Mouse (Mus musculus) urinary bladder, postnatal 4 days (tissue): ENCODE results near the gene Coq6.
"Not testable (repeated sequence)": the region's sequence is repeated elsewhere in the genome, so short reads cannot be mapped to it uniquely, and the experiment has no call there.

Experiments
- DNase-seq, 2 experiments: peaks; one replicate each; pipeline ENCODE4 v3.0.0; 2021 to 2022; ENCODE audit warnings: low spot score in 2 of 2

The Coq6 gene

GRCm38 (mm10) chr12:84361555-84362489, at the start of gene Coq6, which contains the start of gene Fam161b:
TSS of gene Coq6 (plus strand) at chr12:84361657.
TSS of gene Fam161b (minus strand) at chr12:84361833.
- DNase-seq, result peak; percentile 88 to 94

DNA sequence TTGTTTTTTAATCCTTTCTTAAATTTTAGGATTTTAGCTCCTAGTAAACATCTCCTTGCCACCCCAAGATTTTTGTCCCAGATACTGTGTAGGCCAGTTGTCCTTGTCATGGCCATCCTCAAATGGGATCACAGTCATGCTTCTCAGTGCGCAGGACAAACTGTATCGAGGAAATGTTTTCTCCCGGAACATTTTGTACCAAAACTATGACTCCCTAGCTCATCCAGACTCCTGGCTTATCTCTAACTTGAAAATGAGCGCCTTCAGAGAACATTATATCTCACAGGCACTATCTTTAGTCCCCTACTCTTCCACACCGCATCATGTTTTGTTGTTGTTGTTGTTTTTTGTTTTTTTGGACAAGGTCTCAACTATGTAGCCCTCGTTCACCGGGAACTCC, 45.5 kb upstream of the Coq6 start:
- DNase-seq, result no peak

- DNase-seq, result peak; percentile 76 to 83
Measured at GRCm38 (mm10) chr12:84316721-84317621, 44.5 kb upstream of the Coq6 start, which contains the start of gene Zfp410. TSS of gene Zfp410 (plus strand) at chr12:84316852.

- no peak for DNase-seq
Measured at GRCm38 (mm10) chr12:84327111-84327512, 34.3 kb upstream of the Coq6 start.

GRCm38 (mm10) chr12:84336963-84337625, 24.4 kb upstream of the Coq6 start:
- DNase-seq, result no peak

GRCm38 (mm10) chr12:84347192-84347591, 14.3 kb upstream of the Coq6 start:
- no peak for DNase-seq

GRCm38 (mm10) chr12:84358699-84359098, 2.8 kb upstream of the Coq6 start:
- DNase-seq, result not testable (repeated sequence)

DNA sequence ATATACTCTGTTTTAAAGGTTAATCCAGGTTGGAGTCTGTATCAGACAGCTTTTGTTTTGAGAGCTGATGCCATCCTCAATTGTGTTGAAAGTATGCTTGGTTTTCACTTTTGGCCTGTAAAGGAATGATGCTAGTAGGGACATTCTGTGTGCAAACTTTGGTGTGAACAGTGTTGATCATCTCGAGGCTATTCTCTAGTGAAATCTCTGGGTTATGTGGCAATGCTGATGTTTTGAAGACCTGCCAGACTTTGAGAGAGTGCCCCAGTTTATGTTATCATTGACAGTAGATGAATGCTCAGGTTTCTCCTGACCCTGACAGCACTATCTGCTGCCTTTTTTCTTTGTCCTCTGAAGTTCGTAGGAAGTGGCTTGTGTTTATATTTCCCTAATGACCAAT, 1.4 kb downstream of the Coq6 start:
- DNase-seq, result no peak

DNA sequence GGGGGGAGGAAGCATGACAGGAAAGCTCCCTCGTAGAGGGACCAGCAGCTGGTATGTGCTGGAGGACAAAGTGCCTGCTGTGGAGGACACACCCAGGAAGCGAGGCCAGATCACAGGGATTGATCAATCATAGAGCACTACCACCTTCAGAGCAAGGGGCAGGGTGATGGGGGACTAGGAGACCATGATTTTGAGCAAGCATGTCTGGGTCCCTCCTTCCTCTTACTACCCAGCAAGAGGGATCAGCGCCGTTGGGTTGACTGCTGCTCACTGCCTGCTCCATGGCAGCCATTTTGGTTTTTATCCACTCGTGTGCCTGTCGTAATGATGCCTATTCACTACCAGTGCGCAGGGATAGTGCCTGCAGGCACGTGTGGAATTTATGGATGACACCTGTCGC, 2.8 kb downstream of the Coq6 start:
- no peak for DNase-seq

DNA sequence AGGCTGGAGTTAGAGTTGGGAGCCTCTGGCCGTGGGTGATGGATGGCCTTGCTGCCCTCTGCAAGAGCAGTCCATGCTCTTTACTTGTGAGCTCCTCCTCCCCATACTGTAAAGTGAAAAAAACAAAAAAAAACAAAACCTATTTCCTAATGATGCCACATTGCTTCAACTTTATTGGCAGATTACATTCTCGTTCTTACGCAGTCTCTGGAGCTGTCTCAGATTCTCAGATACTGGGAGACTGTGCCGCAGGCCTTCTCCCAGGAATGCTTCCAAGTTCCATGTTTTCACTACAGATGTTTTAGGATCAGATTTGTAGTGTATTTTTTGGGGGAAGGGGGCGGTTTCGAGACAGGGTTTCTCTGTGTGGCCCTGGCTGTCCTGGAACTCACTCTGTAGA, 3.7 kb downstream of the Coq6 start:
- no peak for DNase-seq

DNA sequence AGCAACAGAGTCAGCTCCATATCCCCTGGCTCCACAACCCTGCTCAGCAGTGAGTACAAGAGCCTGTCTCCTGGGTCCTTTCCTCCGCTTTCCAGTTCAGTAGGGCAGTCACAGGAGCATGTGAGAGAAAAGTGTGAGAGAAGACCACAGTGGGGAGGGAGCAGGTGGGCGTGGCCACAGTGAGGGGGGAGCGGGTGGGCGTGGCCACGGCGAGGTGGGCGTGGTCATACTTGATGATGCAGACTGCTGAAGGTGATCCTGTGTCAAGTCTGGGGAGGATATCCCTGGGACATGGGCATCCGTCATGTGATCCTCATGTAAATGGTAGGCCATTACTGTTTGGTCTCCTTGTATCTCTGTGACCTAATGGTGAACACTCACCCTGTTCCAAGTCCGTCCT, 5.5 kb downstream of the Coq6 start:
- no peak for DNase-seq

DNA sequence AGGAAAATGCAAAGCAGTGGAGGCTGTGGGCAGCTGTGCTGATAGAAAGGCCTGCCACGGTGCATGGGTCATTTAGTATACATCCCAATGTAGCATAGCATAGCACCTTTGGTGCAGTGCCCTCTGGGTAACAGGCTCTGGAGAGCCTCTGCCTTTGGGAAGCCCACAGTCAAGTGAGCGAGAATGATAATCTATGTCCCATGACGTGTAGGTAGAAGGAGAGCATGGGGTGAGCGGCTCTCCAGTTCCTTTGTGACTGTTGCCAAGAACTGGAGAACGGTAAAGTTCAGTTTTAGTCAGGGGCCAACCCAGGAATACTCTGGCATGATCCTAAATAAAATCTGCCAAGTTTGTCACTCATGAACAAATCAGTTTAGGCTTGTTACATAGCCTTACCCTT, 10.2 kb downstream of the Coq6 start:
- no peak for DNase-seq

GRCm38 (mm10) chr12:84373831-84374481, 12.5 kb downstream of the Coq6 start:
- no peak for DNase-seq

DNA sequence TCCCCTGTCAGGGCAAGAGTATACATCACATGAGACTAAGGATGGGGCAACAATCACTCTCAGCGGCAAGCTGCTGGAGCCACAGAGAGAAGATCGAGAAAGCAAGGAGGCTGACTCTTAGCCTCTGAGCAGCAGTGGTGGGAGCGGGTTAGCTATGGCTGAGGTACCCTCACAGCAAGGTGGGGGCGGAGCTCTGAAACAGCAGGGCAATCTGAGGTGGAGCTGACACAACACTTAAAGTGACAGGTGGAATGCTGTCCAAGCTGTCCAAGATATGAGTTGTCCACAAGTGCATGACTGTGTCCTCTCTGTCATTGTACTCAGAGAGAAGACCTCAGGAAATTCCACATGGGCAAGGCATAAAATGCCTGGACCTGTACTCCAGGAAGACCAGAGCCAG, 20.9 kb downstream of the Coq6 start:
- DNase-seq, result no peak

DNA sequence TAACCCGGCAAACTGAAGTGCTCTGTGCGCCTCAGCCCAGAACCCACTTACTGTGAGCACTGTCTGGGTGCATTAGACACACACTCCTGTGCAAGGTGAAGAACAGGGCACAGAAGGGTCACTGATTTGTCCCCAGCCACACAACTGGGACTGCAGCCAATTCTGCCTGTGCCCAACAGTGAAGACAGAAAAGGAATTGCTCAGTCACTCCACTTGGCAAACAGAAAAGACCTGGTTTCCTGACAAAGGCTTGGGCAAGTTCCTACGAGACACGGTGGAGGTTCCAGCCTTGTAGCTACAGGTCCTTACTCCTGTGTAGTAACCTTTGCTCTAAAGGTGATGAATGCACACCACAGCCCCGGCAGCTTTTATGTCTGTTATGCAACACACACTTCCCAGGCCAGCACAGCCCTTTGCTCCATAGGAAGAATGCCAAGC, 23.2 kb downstream of the Coq6 start:
- DNase-seq, result peak in 1 of 2 experiments; percentile 42

GRCm38 (mm10) chr12:84385408-84385807, 24.0 kb downstream of the Coq6 start:
- no peak for DNase-seq

DNA sequence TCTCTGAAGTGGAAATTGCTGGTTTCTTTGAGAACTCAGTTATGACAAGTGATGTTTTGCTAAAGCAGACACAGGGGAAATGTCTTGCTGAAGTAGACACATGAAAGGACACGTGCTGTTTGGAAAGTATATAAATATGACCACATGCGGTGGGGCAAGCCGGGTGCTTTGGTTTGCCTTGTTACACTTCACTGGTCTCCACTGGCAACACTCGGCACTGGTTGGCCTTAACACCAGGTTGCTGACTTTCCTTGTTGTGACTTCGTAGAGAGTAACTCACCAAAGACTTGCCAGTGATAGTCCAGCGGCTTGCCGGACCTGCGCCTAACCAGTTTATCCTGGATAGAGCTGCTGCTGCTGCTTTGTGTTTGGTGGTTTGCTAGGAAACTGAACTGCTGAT, 26.6 kb downstream of the Coq6 start:
- DNase-seq, result no peak

DNA sequence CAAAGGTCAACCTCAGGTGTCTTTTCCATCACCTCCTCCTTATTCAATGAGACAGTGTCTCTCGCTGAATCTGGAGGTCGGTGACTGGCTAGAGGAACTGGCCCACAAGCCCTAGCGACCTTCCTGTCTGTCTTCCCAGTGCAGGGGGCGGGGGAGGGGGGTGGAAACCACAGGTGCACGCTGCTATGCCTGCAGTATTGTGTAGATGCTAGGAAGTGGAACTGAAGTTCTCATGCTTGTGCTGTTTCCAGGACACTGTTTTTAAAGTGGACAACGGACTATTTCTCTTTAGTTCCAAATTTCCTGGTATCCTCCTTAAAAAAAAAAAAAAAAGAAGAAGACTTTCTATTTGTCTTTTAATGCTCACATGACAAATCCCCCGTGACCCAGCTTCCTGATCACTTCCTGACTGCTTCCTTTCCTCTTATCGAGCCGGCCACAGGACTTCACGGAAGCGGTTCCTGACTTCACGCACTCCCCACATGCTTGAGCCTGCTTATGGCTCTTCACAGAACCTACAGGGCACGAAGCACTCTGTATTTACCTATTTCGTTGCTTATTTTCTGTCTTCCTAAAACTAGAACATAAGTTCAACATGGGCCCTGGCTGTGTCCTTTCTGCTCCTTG, 27.4 kb downstream of the Coq6 start:
- no peak for DNase-seq

- DNase-seq, result peak in 1 of 2 experiments; percentile 43
Measured at GRCm38 (mm10) chr12:84390336-84390735, 28.9 kb downstream of the Coq6 start.

GRCm38 (mm10) chr12:84392681-84393080, 31.2 kb downstream of the Coq6 start:
- DNase-seq, result peak in 1 of 2 experiments; percentile 16

- peak in 1 of 2 experiments; percentile 22 for DNase-seq
Measured at GRCm38 (mm10) chr12:84393847-84394246, 32.4 kb downstream of the Coq6 start.
